Comparison of ENCODE assay signal across 20 mouse cellular contexts in genomic region chr2:137966460-137967076, GRCm38 (mm10).
A peak's percentile ranks its signal among the peaks of the same experiment; 100 is the strongest.
DNase-seq lines count a peak whose midpoint lies in the region; ATAC-seq and TF ChIP-seq lines count a peak whose summit lies in the region.
"Had no signal": no experiment of that assay in that cellular context is flagged by ENCODE, and none has a peak within 500 bp of the region (broad histone marks: within the 10 kb centered on the region; RNA-seq: fewer than 3 reads in every experiment).

No protein-coding gene starts in this region.

- no peak for TF ChIP-seq CTCF in hindbrain, postnatal 0 days (IDR thresholded peaks at IDR 0.05; ENCODE audit: low read depth)

- WGBS in embryonic facial prominence, embryonic 14.5 days: 33% methylated on average over 10 of the region's 10 CpGs
- 25% methylated on average over 10 of the region's 10 CpGs for WGBS in hindbrain, postnatal 0 days
- 18% methylated on average over 10 of the region's 10 CpGs for WGBS in midbrain, embryonic 16.5 days

- no peaks in the 10 kb centered on the region for H3K36me3 ChIP-seq in embryonic facial prominence, embryonic 14.5 days (ENCODE audit: control insufficient read depth, insufficient read depth, low read length)
- no peaks in the 10 kb centered on the region for H3K36me3 ChIP-seq in hindbrain, postnatal 0 days (ENCODE audit: insufficient read depth, low read length)
- no peaks in the 10 kb centered on the region for H3K36me3 ChIP-seq in midbrain, embryonic 16.5 days (ENCODE audit: control insufficient read depth, insufficient read depth, low read length)
- H3K36me3 ChIP-seq: heart, embryonic 13.5 days had no signal

- H3K27me3 ChIP-seq in embryonic facial prominence, embryonic 14.5 days (replicated peaks; ENCODE audit: control insufficient read depth, insufficient read depth, low read length): no peaks in the 10 kb centered on the region
- H3K27me3 ChIP-seq in hindbrain, postnatal 0 days (ENCODE audit: insufficient read depth, low read length): no peaks in the 10 kb centered on the region
- no peaks in the 10 kb centered on the region for H3K27me3 ChIP-seq in midbrain, embryonic 16.5 days (ENCODE audit: control insufficient read depth, insufficient read depth, low read depth, low read length)
- H3K27me3 ChIP-seq: forebrain, embryonic 13.5 days; heart, embryonic 13.5 days had no signal

- no peaks in the 10 kb centered on the region; the same call in 1 of the 2 replicates for H3K4me1 ChIP-seq in embryonic facial prominence, embryonic 14.5 days (ENCODE audit: control insufficient read depth, insufficient read depth, low read length)
- no peaks in the 10 kb centered on the region for H3K4me1 ChIP-seq in hindbrain, postnatal 0 days (ENCODE audit: insufficient read depth, low read length)
- no peaks in the 10 kb centered on the region; the same call in 1 of the 2 replicates for H3K4me1 ChIP-seq in midbrain, embryonic 16.5 days (ENCODE audit: control insufficient read depth, insufficient read depth, low read length)
- H3K4me1 ChIP-seq: forebrain, embryonic 13.5 days; heart, embryonic 13.5 days had no signal

- H3K4me2 ChIP-seq in embryonic facial prominence, embryonic 14.5 days (ENCODE audit: low read depth, low read length): no peak overlapping the region
- H3K4me2 ChIP-seq in hindbrain, postnatal 0 days (ENCODE audit: low read depth, low read length): 0 out of 2 replicates have a peak overlapping the region, but pooled peaks have one; percentile 7
- H3K4me2 ChIP-seq in midbrain, embryonic 16.5 days (ENCODE audit: low read length): peak overlapping the region; percentile 21
- H3K4me2 ChIP-seq: forebrain, embryonic 13.5 days; heart, embryonic 13.5 days had no signal

- H3K4me3 ChIP-seq in embryonic facial prominence, embryonic 14.5 days (ENCODE audit: low read depth, low read length): no peak overlapping the region
- H3K4me3 ChIP-seq in hindbrain, postnatal 0 days (ENCODE audit: low read length): no peak overlapping the region
- H3K4me3 ChIP-seq in midbrain, embryonic 16.5 days (ENCODE audit: low read depth, low read length): no peak overlapping the region
- H3K4me3 ChIP-seq: forebrain, embryonic 13.5 days; heart, embryonic 13.5 days had no signal

- no peak overlapping the region for H3K9ac ChIP-seq in embryonic facial prominence, embryonic 14.5 days (ENCODE audit: low read depth, low read length)
- no peak overlapping the region for H3K9ac ChIP-seq in hindbrain, postnatal 0 days (replicated peaks; ENCODE audit: low read length)
- H3K9ac ChIP-seq in midbrain, embryonic 16.5 days (ENCODE audit: low read depth, low read length): 0 out of 2 replicates have a peak overlapping the region, but pooled peaks have one; percentile 31
- H3K9ac ChIP-seq: forebrain, embryonic 13.5 days; heart, embryonic 13.5 days had no signal

- no peak for ATAC-seq in embryonic facial prominence, embryonic 14.5 days (ENCODE audit: low read depth)
- no peak for ATAC-seq in hindbrain, postnatal 0 days
- ATAC-seq in midbrain, embryonic 16.5 days: peak; percentile 79
- ATAC-seq in frontal cortex, adult (ENCODE audit: low TSS enrichment): no peak
- ATAC-seq: forebrain, embryonic 13.5 days; intestine, postnatal 0 days had no signal

- no peaks in the 10 kb centered on the region for H3K9me3 ChIP-seq in embryonic facial prominence, embryonic 14.5 days (ENCODE audit: control insufficient read depth, low read length)
- H3K9me3 ChIP-seq in hindbrain, postnatal 0 days (ENCODE audit: low read length): no peaks in the 10 kb centered on the region
- no peaks in the 10 kb centered on the region for H3K9me3 ChIP-seq in midbrain, embryonic 16.5 days (replicated peaks; ENCODE audit: control insufficient read depth, low read length, poor library complexity, severe bottlenecking)
- H3K9me3 ChIP-seq: forebrain, embryonic 13.5 days; heart, embryonic 13.5 days had no signal

- H3K27ac ChIP-seq in embryonic facial prominence, embryonic 14.5 days (replicated peaks; ENCODE audit: low read depth, low read length): no peak overlapping the region
- no peak overlapping the region for H3K27ac ChIP-seq in hindbrain, postnatal 0 days
- H3K27ac ChIP-seq in midbrain, embryonic 16.5 days (ENCODE audit: low read length): peak overlapping the region; percentile 58
- H3K27ac ChIP-seq: forebrain, embryonic 13.5 days; heart, embryonic 13.5 days; kidney, postnatal 0 days had no signal

- peak; percentile 28 for DNase-seq in embryo, embryonic 10 days (ENCODE audit: low spot score)
- peak; percentile 16 for DNase-seq in embryonic facial prominence, embryonic 14.5 days (ENCODE audit: low spot score)
- DNase-seq in hindbrain, postnatal 0 days (ENCODE audit: low spot score): peak; percentile 20
- DNase-seq in left cerebral cortex, adult 8-10 months (ENCODE audit: low spot score in 2 of 2): no peak
- no peak for DNase-seq in lung, postnatal 10 days
- no peak for DNase-seq in urinary bladder, postnatal 36 days (ENCODE audit: low spot score in 2 of 2)
- DNase-seq: adrenal gland, postnatal 36 days; cerebellum, postnatal 36 days; heart, postnatal 4 days; layer of hippocampus, postnatal 36 days; left cerebral cortex, postnatal 4 days; lung, adult 2 months; lung, postnatal 4 days; thymus, postnatal 4 days had no signal

Comparison
In these comparisons a context has a peak if more than half of its experiments do, and no peak if none do; other contexts are left out.
1. DNase-seq: peak in embryo, embryonic 10 days (single experiment), embryonic facial prominence, embryonic 14.5 days (single experiment) and hindbrain, postnatal 0 days (single experiment); none in left cerebral cortex, adult 8-10 months (0 of 2), lung, postnatal 10 days (single experiment) and urinary bladder, postnatal 36 days (0 of 2).